Mouse (Mus musculus) spleen, postnatal 14 days (tissue): ENCODE results near the gene Clasrp.

Experiments used
- DNase-seq, 2 experiments: peaks; one replicate each; pipeline ENCODE4 v3.0.0; 2021 to 2022; ENCODE audit warnings: low spot score in 2 of 2

Gene Clasrp

GRCm38 (mm10) chr7:19532240-19532639 is 72.0 kb downstream of the Clasrp start:
- no peak for DNase-seq

- no peak for DNase-seq
These were observed 73.2 kb downstream of the Clasrp start for GRCm38 (mm10) chr7:19531077-19531476.
